Comparison of ENCODE assay signal across 8 mouse cellular contexts in genomic region chr5:115280050-115280687, GRCm38 (mm10). TPM values are rescaled to one million over a fixed set of nuclear protein-coding genes. Genes with fewer than 3 reads are reported as not detected.
DNase-seq lines count a peak whose midpoint lies in the region; ATAC-seq lines count a peak whose summit lies in the region.

No protein-coding gene starts in this region.

- no peaks in the 10 kb centered on the region for H3K27me3 ChIP-seq in kidney, embryonic 16.5 days (ENCODE audit: insufficient read depth, low read length)
- no peaks in the 10 kb centered on the region for H3K27me3 ChIP-seq in midbrain, embryonic 16.5 days (ENCODE audit: control insufficient read depth, insufficient read depth, low read depth, low read length)

- H3K36me3 ChIP-seq in kidney, embryonic 16.5 days (ENCODE audit: insufficient read depth, low read length), result peaks cover 15% of the 10 kb centered on the region; the same call in 1 of the 2 replicates
- peaks cover 5% of the 10 kb centered on the region; the same call in 1 of the 2 replicates for H3K36me3 ChIP-seq in midbrain, embryonic 16.5 days (ENCODE audit: control insufficient read depth, insufficient read depth, low read length)

- 5% methylated on average over 17 of the region's 17 CpGs for WGBS in kidney, embryonic 16.5 days
- 8% methylated on average over 17 of the region's 17 CpGs for WGBS in midbrain, embryonic 16.5 days

- H3K27ac ChIP-seq in kidney, embryonic 16.5 days (ENCODE audit: low read length), result 0 out of 2 replicates have a peak overlapping the region, but pooled peaks have one; percentile 28
- H3K27ac ChIP-seq in midbrain, embryonic 16.5 days (ENCODE audit: low read length), result peak overlapping the region; percentile 62

- ATAC-seq in erythroid progenitor cell, adult 5-6 weeks (replicated peaks; ENCODE audit: low FRiP score, poor library complexity, severe bottlenecking), result peak; percentile 20; the same call in 1 of the 2 replicates
- ATAC-seq in kidney, embryonic 16.5 days (ENCODE audit: low FRiP score, low TSS enrichment), result no peak; the same call in 1 of the 2 replicates
- 0 out of 2 replicates have a peak, but pooled peaks have one; percentile 26 for ATAC-seq in midbrain, embryonic 16.5 days

- no peaks in the 10 kb centered on the region for H3K9me3 ChIP-seq in kidney, embryonic 16.5 days (ENCODE audit: low read length)
- H3K9me3 ChIP-seq in midbrain, embryonic 16.5 days (replicated peaks; ENCODE audit: control insufficient read depth, low read length, poor library complexity, severe bottlenecking), result no peaks in the 10 kb centered on the region

- DNase-seq in kidney, adult 9 months, result peak; percentile 40
- DNase-seq in kidney, adult 11 months, result no peak
- peak; percentile 69 for DNase-seq in R1 (ENCODE audit: low read depth, low spot score)
- no peak for DNase-seq in urinary bladder, postnatal 36 days (ENCODE audit: low spot score in 2 of 2)
- no peak for DNase-seq in left cerebral cortex, adult 18-20 months (ENCODE audit: low spot score in 2 of 2)

- H3K4me1 ChIP-seq in kidney, embryonic 16.5 days (ENCODE audit: insufficient read depth, low read length), result peaks cover 9% of the 10 kb centered on the region
- peaks cover 4% of the 10 kb centered on the region for H3K4me1 ChIP-seq in midbrain, embryonic 16.5 days (ENCODE audit: control insufficient read depth, insufficient read depth, low read length)

- peak overlapping the region; percentile 90 for H3K9ac ChIP-seq in kidney, embryonic 16.5 days (replicated peaks; ENCODE audit: low read length)
- H3K9ac ChIP-seq in midbrain, embryonic 16.5 days (ENCODE audit: low read depth, low read length), result peak overlapping the region; percentile 88

- peak overlapping the region; percentile 70 for H3K4me2 ChIP-seq in kidney, embryonic 16.5 days (replicated peaks; ENCODE audit: low read depth, low read length)
- peak overlapping the region; percentile 80 for H3K4me2 ChIP-seq in midbrain, embryonic 16.5 days (ENCODE audit: low read length)

- peak overlapping the region; percentile 90 for H3K4me3 ChIP-seq in kidney, embryonic 16.5 days (ENCODE audit: low read length)
- H3K4me3 ChIP-seq in midbrain, embryonic 16.5 days (ENCODE audit: low read depth, low read length), result peak overlapping the region; percentile 75

RNA-seq across cellular contexts. Expression of gene Coq5, which starts 0.7 kb away (rescaled TPM):
- 7.2 and 8.4 TPM in 2 replicates for total RNA-seq in erythroid progenitor cell, adult 5-6 weeks (2015; ENCODE audit: low replicate concordance)
- total RNA-seq in erythroid progenitor cell, adult 5-6 weeks (2017; ENCODE audit: low replicate concordance), result 12.8 and 15.9 TPM in 2 replicates
- polyA plus RNA-seq in kidney, embryonic 16.5 days (2015; fragmentation: Nextera tagmentation; extraction: Ambion mirVana), result 54.3 and 55.8 TPM in 2 replicates
- polyA plus RNA-seq in midbrain, embryonic 16.5 days (2015; fragmentation: Nextera tagmentation; extraction: Ambion mirVana), result 52.8 and 56.1 TPM in 2 replicates
- 10 to 100 TPM; 42.1 to 43.2 TPM for total RNA-seq in left cerebral cortex, adult 18-20 months (2021)

RNA-seq across cellular contexts. Expression of gene Rnf10, which starts 7.5 kb away (rescaled TPM):
- 170 and 198 TPM in 2 replicates for total RNA-seq in erythroid progenitor cell, adult 5-6 weeks (2015; ENCODE audit: low replicate concordance)
- total RNA-seq in erythroid progenitor cell, adult 5-6 weeks (2017; ENCODE audit: low replicate concordance), result 378 and 474 TPM in 2 replicates
- 122 and 134 TPM in 2 replicates for polyA plus RNA-seq in kidney, embryonic 16.5 days (2015; fragmentation: Nextera tagmentation; extraction: Ambion mirVana)
- polyA plus RNA-seq in midbrain, embryonic 16.5 days (2015; fragmentation: Nextera tagmentation; extraction: Ambion mirVana), result 172 and 176 TPM in 2 replicates
- total RNA-seq in left cerebral cortex, adult 18-20 months (2021), result 100 to 1,000 TPM; 247 to 256 TPM

RNA-seq across cellular contexts. Expression of gene Dynll1, which starts 20.6 kb away (rescaled TPM):
- total RNA-seq in erythroid progenitor cell, adult 5-6 weeks (2015; ENCODE audit: low replicate concordance), result 310 and 338 TPM in 2 replicates
- 98.2 and 201 TPM in 2 replicates for total RNA-seq in erythroid progenitor cell, adult 5-6 weeks (2017; ENCODE audit: low replicate concordance)
- 1,559 and 1,634 TPM in 2 replicates for polyA plus RNA-seq in kidney, embryonic 16.5 days (2015; fragmentation: Nextera tagmentation; extraction: Ambion mirVana)
- 1,084 and 1,126 TPM in 2 replicates for polyA plus RNA-seq in midbrain, embryonic 16.5 days (2015; fragmentation: Nextera tagmentation; extraction: Ambion mirVana)
- total RNA-seq in left cerebral cortex, adult 18-20 months (2021), result 100 to 1,000 TPM; 631 to 705 TPM

RNA-seq across cellular contexts. Expression of gene Pop5, which starts 44.5 kb away (rescaled TPM):
- 45.8 and 70.0 TPM in 2 replicates for total RNA-seq in erythroid progenitor cell, adult 5-6 weeks (2015; ENCODE audit: low replicate concordance)
- 29.8 and 33.7 TPM in 2 replicates for total RNA-seq in erythroid progenitor cell, adult 5-6 weeks (2017; ENCODE audit: low replicate concordance)
- 129 and 135 TPM in 2 replicates for polyA plus RNA-seq in kidney, embryonic 16.5 days (2015; fragmentation: Nextera tagmentation; extraction: Ambion mirVana)
- polyA plus RNA-seq in midbrain, embryonic 16.5 days (2015; fragmentation: Nextera tagmentation; extraction: Ambion mirVana), result 86.1 and 92.8 TPM in 2 replicates
- 100 to 1,000 TPM in 1 of 2 experiments, 10 to 100 TPM in 1; 95.9 to 111 TPM for total RNA-seq in left cerebral cortex, adult 18-20 months (2021)

RNA-seq across cellular contexts. Expression of gene Srsf9, which starts 46.8 kb away (rescaled TPM):
- 26.8 and 36.4 TPM in 2 replicates for total RNA-seq in erythroid progenitor cell, adult 5-6 weeks (2015; ENCODE audit: low replicate concordance)
- 45.7 and 86.4 TPM in 2 replicates for total RNA-seq in erythroid progenitor cell, adult 5-6 weeks (2017; ENCODE audit: low replicate concordance)
- polyA plus RNA-seq in kidney, embryonic 16.5 days (2015; fragmentation: Nextera tagmentation; extraction: Ambion mirVana), result 208 and 258 TPM in 2 replicates
- polyA plus RNA-seq in midbrain, embryonic 16.5 days (2015; fragmentation: Nextera tagmentation; extraction: Ambion mirVana), result 118 and 132 TPM in 2 replicates
- 10 to 100 TPM; 62.9 to 72.1 TPM for total RNA-seq in left cerebral cortex, adult 18-20 months (2021)

Comparison
In these comparisons a context has a peak if more than half of its experiments do, and no peak if none do; other contexts are left out.
1. DNase-seq: peak in kidney, adult 9 months (single experiment) and R1 (single experiment); none in kidney, adult 11 months (single experiment), urinary bladder, postnatal 36 days (0 of 2) and left cerebral cortex, adult 18-20 months (0 of 2).